Mouse (Mus musculus): ENCODE measurements around the gene B4galnt1. TPM values are rescaled to one million over a fixed set of nuclear protein-coding genes. Genes with fewer than 3 reads are reported as not detected.
"Not testable (repeated sequence)": the region's sequence is repeated elsewhere in the genome, so short reads cannot be mapped to it uniquely, and the experiment has no call there.

Gene B4galnt1
- total RNA-seq, 2 experiments from 2014 or later = 116 to 123 TPM

- Histone ChIP-seq H3K4me3 (no peak overlapping the region), H3K27ac (no peak overlapping the region)
- no peak for TF ChIP-seq CTCF (conservative IDR thresholded peaks at IDR 0.05)
- DNase-seq (ENCODE audit: low spot score in 2 of 2) = no peak
Measured at GRCm38 (mm10) chr10:127129431-127129830, 35.6 kb upstream of the B4galnt1 start.

DNA sequence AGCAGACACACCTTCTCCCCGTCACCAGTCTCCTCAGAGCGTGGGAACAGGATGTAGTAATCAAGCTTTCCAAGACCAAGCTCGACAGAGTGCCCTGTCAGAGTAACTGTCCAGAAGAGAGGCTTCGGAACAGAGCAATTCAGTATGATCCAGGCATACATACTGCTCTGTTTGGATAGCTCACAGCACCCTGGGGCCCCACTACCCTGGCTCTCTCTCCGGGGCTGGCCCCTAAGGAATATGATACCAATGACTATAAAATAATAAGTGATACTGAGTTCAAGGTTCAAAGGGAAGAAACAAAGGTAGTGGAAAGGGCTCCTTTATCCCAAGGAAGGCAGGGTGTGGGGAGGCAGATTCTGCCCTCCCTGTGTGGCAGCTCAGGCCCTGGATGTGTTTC, 32.6 kb upstream of the B4galnt1 start:
- TF ChIP-seq CTCF (conservative IDR thresholded peaks at IDR 0.05) = no peak
- no peak for DNase-seq (ENCODE audit: low spot score in 2 of 2)
- no peak overlapping the region for H3K27ac ChIP-seq
- no peak overlapping the region for H3K4me3 ChIP-seq

DNA sequence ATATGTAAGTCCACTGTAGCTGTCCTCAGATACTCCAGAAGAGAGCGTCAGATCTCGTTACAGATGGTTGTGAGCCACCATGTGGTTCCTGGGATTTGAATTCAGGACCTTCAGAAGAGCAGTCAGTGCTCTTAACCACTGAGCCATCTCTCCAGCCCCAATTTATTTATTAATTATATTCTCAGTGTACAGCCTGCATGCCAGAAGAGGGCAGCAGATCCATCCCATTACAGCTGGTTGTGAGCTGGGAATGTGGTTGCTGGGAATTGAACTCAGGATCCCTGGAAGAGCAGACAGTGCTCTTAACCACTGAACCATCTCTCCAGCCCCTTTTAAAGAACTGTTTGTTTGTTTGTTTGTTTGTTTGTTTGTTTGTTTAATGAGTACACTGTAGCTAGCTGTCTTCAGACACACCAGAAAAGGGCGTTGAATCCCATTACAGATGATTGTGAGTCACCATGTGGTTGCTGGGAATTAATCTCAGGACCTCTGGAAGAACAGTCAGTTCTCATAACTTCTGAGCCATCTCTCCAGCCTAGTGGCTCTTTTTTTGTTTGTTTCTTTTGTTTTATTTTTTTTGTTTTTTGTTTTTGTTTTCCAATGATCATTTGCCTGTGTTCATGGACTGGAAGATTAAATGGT, 30.5 kb upstream of the B4galnt1 start:
- not testable (repeated sequence) for DNase-seq (ENCODE audit: low spot score in 2 of 2); H3K4me3 ChIP-seq; H3K27ac ChIP-seq
- peak; percentile 52 for TF ChIP-seq CTCF (conservative IDR thresholded peaks at IDR 0.05)

DNA sequence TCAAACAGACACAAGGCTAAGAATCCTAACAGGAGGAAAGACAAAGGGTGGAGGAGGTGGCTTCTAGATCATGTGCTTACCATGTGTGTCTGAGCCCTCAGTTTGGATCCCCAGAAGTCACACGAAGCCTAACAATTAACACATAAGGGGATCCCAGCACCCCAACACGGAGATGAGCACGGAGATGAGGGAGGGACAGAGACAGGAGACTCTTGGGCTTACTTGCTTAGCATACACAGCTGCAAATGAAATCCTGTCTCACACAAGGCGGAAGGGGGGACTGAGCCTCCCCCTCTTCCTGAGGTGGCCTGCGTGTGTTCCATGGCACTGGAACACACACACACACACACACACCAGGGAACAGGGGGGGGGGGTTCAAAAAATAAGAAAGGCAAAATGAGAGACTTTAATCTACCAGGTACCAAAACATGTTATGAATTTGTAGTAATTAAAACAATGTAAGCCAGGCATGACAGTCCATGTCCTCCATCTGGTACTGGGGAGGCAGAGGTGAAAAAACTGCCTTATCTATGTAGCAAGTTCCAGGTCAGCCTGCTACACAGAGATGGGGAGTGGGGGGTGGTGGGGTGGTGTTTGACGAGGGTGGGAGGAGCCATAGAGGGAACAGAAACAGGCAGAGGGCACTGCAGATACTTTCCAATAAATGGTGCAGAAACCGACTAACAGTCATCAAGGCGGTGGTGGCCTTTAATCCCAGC, 29.7 kb upstream of the B4galnt1 start:
- Histone ChIP-seq H3K27ac (no peak overlapping the region), H3K4me3 (no peak overlapping the region)
- DNase-seq (ENCODE audit: low spot score in 2 of 2) = no peak
- TF ChIP-seq CTCF (conservative IDR thresholded peaks at IDR 0.05) = no peak

GRCm38 (mm10) chr10:127136510-127136909, 28.5 kb upstream of the B4galnt1 start:
- TF ChIP-seq CTCF (conservative IDR thresholded peaks at IDR 0.05) = no peak
- H3K4me3 ChIP-seq = no peak overlapping the region
- no peak overlapping the region for H3K27ac ChIP-seq
- no peak for DNase-seq (ENCODE audit: low spot score in 2 of 2)

GRCm38 (mm10) chr10:127137896-127138295, 27.1 kb upstream of the B4galnt1 start:
- no peak for DNase-seq (ENCODE audit: low spot score in 2 of 2)

GRCm38 (mm10) chr10:127138328-127139141, 26.5 kb upstream of the B4galnt1 start:
- TF ChIP-seq CTCF (conservative IDR thresholded peaks at IDR 0.05) = no peak
- Histone ChIP-seq H3K4me3 (no peak overlapping the region), H3K27ac (no peak overlapping the region)
- no peak for DNase-seq (ENCODE audit: low spot score in 2 of 2)

More at GRCm38 (mm10) chr10:127137896-127138295, 27.1 kb upstream of the B4galnt1 start:
- no peak overlapping the region for H3K27ac ChIP-seq
- H3K4me3 ChIP-seq = no peak overlapping the region
- no peak for TF ChIP-seq CTCF (conservative IDR thresholded peaks at IDR 0.05)

DNA sequence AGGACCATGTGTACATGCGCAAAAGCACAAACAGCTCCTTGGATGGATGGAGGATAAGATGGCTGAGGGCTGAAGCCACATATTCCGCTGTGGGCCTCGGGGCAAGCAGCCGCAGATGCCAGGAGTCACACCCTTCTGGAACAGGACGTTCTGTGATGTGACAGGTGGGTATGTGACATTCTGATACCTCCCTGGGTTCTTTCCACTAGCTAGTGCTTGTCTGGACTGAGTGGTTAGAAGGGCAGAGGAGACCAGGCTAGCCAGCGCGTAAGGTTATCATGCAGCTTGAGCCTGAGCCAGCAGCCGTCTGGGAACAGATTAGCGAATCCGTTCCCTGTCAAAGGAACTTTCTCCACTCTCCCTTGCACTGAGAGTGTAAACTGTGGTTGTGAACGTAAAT, 24.1 kb upstream of the B4galnt1 start:
- H3K27ac ChIP-seq = no peak overlapping the region

GRCm38 (mm10) chr10:127141500-127141899, 23.5 kb upstream of the B4galnt1 start:
- no peak for DNase-seq (ENCODE audit: low spot score in 2 of 2)
- TF ChIP-seq CTCF (conservative IDR thresholded peaks at IDR 0.05) = no peak
- Histone ChIP-seq H3K27ac (no peak overlapping the region), H3K4me3 (no peak overlapping the region)

More for the DNA sequence above, 24.1 kb upstream of the B4galnt1 start:
- DNase-seq (ENCODE audit: low spot score in 2 of 2) = no peak
- no peak for TF ChIP-seq CTCF (conservative IDR thresholded peaks at IDR 0.05)
- no peak overlapping the region for H3K4me3 ChIP-seq

- Histone ChIP-seq H3K4me3 (no peak overlapping the region), H3K27ac (no peak overlapping the region)
- TF ChIP-seq CTCF (conservative IDR thresholded peaks at IDR 0.05) = no peak
- no peak for DNase-seq (ENCODE audit: low spot score in 2 of 2)
Measured at GRCm38 (mm10) chr10:127143228-127143627, 21.8 kb upstream of the B4galnt1 start.

DNA sequence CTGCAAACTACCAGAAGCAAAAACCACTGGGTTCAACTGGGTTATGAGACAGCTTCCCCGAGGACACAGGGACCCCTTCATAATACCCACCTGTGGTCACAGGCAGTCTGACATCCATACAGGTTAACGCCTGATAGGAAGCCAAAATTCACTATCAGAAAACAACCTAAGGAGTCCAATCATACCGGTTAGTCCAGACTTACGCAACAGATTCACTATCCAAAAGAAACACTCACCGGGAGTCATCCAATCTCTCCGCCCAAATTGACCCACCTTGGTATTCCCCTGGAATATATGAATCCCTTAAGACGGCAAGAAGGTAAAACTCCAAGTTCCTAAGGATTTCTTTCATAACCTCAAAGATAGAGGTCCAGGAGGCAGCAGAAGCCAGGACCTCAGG, 20.5 kb upstream of the B4galnt1 start:
- no peak for TF ChIP-seq CTCF (conservative IDR thresholded peaks at IDR 0.05)
- DNase-seq (ENCODE audit: low spot score in 2 of 2) = no peak
- Histone ChIP-seq H3K4me3 (no peak overlapping the region), H3K27ac (no peak overlapping the region)

- no peak overlapping the region for H3K4me3 ChIP-seq
- no peak for TF ChIP-seq CTCF (conservative IDR thresholded peaks at IDR 0.05)
- no peak overlapping the region for H3K27ac ChIP-seq
- no peak for DNase-seq (ENCODE audit: low spot score in 2 of 2)
Measured at GRCm38 (mm10) chr10:127145303-127145702, 19.7 kb upstream of the B4galnt1 start.

DNA sequence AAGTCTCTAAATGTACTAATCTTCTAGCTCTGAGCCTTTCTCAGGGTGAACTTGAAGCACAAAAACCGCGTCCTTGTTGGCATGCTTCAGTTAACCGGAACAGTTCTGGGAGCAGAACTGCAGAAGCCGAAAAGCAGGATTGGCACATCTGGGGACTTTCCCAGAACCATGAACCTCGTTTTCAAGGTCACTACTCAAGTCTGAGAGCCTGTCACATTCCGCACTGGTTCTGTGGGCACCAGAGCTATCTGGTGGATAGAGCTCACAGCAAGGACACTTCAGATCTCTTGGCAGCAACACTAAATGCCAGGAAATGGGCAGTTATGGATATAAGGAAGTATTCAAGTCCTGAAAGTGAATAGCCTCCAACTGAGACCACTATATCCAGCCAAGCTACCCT, 17.9 kb upstream of the B4galnt1 start:
- Histone ChIP-seq H3K4me3 (no peak overlapping the region), H3K27ac (no peak overlapping the region)
- no peak for TF ChIP-seq CTCF (conservative IDR thresholded peaks at IDR 0.05)
- no peak for DNase-seq (ENCODE audit: low spot score in 2 of 2)

Data from layer of hippocampus, adult 2 months (tissue).